In genomic region chr9:121593768-121594167, GRCm38 (mm10) we compare ENCODE assay signal across 16 mouse cellular contexts. TPM values are rescaled to one million over a fixed set of nuclear protein-coding genes. Genes with fewer than 3 reads are reported as not detected.
DNase-seq lines count a peak whose midpoint lies in the region; ATAC-seq and TF ChIP-seq lines count a peak whose summit lies in the region.
"Not testable (repeated sequence)": the region's sequence is repeated elsewhere in the genome, so short reads cannot be mapped to it uniquely, and the experiment has no call there.
"Had no signal": no experiment of that assay in that cellular context is flagged by ENCODE, and none has a peak within 500 bp of the region (broad histone marks: within the 10 kb centered on the region; RNA-seq: fewer than 3 reads in every experiment).

No protein-coding gene starts in this region.

- H3K79me2 ChIP-seq in macrophage (ENCODE audit: inconsistent target) = not testable (repeated sequence)

- H3K4me3 ChIP-seq in embryonic fibroblast, embryonic 13.5 days (ENCODE audit: insufficient read depth, low read length); kidney, adult 2 months (ENCODE audit: insufficient read depth, low read depth, low read length); kidney, embryonic 16.5 days (ENCODE audit: low read length); limb, embryonic 10.5 days; limb, embryonic 14.5 days (replicated peaks; ENCODE audit: low read length); macrophage (ENCODE audit: inconsistent target): not testable (repeated sequence)

- not testable (repeated sequence) for H3K9me3 ChIP-seq in kidney, embryonic 16.5 days (ENCODE audit: low read length); limb, embryonic 10.5 days (replicated peaks); limb, embryonic 14.5 days (ENCODE audit: control insufficient read depth, low read length)

- not testable (repeated sequence) for H3K4me2 ChIP-seq in kidney, embryonic 16.5 days (replicated peaks; ENCODE audit: low read depth, low read length); limb, embryonic 14.5 days (replicated peaks; ENCODE audit: low read depth, low read length, severe bottlenecking)

- 0 out of 2 replicates have a peak overlapping the region, but pooled peaks have one; percentile 1 for H3K27ac ChIP-seq in embryonic fibroblast, embryonic 13.5 days (ENCODE audit: insufficient read depth, low read length)
- not testable (repeated sequence) for H3K27ac ChIP-seq in kidney, adult 2 months (ENCODE audit: insufficient read depth, low read depth, low read length); kidney, embryonic 16.5 days (ENCODE audit: low read length)
- peak overlapping the region; percentile 47 for H3K27ac ChIP-seq in limb, embryonic 10.5 days
- H3K27ac ChIP-seq in limb, embryonic 14.5 days (replicated peaks; ENCODE audit: low read depth, low read length) = 0 out of 2 replicates have a peak overlapping the region, but pooled peaks have one; percentile 5
- 0 out of 2 replicates have a peak overlapping the region, but pooled peaks have one; percentile 91 for H3K27ac ChIP-seq in macrophage

- not testable (repeated sequence) for H3K27me3 ChIP-seq in kidney, adult 2 months (replicated peaks; ENCODE audit: control insufficient read depth, insufficient read depth, low read length); kidney, embryonic 16.5 days (ENCODE audit: insufficient read depth, low read length); limb, embryonic 10.5 days (ENCODE audit: low read depth, poor library complexity, severe bottlenecking); limb, embryonic 14.5 days (ENCODE audit: control insufficient read depth, insufficient read depth, low read length)

- 0 out of 2 replicates have a peak, but pooled peaks have one; percentile 14 for ATAC-seq in kidney, embryonic 16.5 days (ENCODE audit: low FRiP score, low TSS enrichment)
- ATAC-seq in limb, embryonic 14.5 days (ENCODE audit: low FRiP score, low read depth) = not testable (repeated sequence)

- not testable (repeated sequence) for TF ChIP-seq POLR2A in embryonic fibroblast, embryonic 13.5 days (IDR thresholded peaks at IDR 0.05; ENCODE audit: low read depth, low read length); kidney, adult 2 months (IDR thresholded peaks at IDR 0.05; ENCODE audit: low read depth, low read length); limb, embryonic 14.5 days (IDR thresholded peaks at IDR 0.05; ENCODE audit: borderline replicate concordance, extremely low read depth, insufficient read depth, insufficient read length)

- not testable (repeated sequence) for H3K9ac ChIP-seq in kidney, embryonic 16.5 days (replicated peaks; ENCODE audit: low read length); limb, embryonic 14.5 days (ENCODE audit: low read depth, low read length, severe bottlenecking)

- DNase-seq in kidney, adult 2 months = peak; percentile 18
- DNase-seq in limb, embryonic 10.5 days (ENCODE audit: low spot score); limb, embryonic 14.5 days (ENCODE audit: low spot score): not testable (repeated sequence)

- not testable (repeated sequence) for H3K36me3 ChIP-seq in kidney, adult 2 months (ENCODE audit: control insufficient read depth, insufficient read depth, low read length); kidney, embryonic 16.5 days (ENCODE audit: insufficient read depth, low read length); limb, embryonic 10.5 days; limb, embryonic 14.5 days (ENCODE audit: control insufficient read depth, insufficient read depth, low read length); macrophage (ENCODE audit: inconsistent target)

- H3K4me1 ChIP-seq in embryonic fibroblast, embryonic 13.5 days (ENCODE audit: control insufficient read depth, insufficient read depth, low read length); kidney, adult 2 months (ENCODE audit: control insufficient read depth, insufficient read depth, low read length); kidney, embryonic 16.5 days (ENCODE audit: insufficient read depth, low read length); limb, embryonic 10.5 days: not testable (repeated sequence)
- peaks cover 10% of the 10 kb centered on the region; the same call in 1 of the 2 replicates for H3K4me1 ChIP-seq in limb, embryonic 14.5 days (ENCODE audit: control insufficient read depth, insufficient read depth, low read length)

- not testable (repeated sequence) for TF ChIP-seq CTCF in embryonic fibroblast, embryonic 13.5 days (IDR thresholded peaks at IDR 0.05; ENCODE audit: borderline replicate concordance, insufficient read depth, low read length); kidney, adult 2 months (conservative IDR thresholded peaks at IDR 0.05; ENCODE audit: insufficient read depth, insufficient read length, low read depth, low read length)

- 74% methylated on average over 3 of the region's 3 CpGs for WGBS in kidney, adult 2 months
- 79% methylated on average over 3 of the region's 3 CpGs for WGBS in kidney, embryonic 16.5 days
- 74% methylated on average over 3 of the region's 3 CpGs for WGBS in limb, embryonic 10.5 days
- WGBS in limb, embryonic 14.5 days = 72% methylated on average over 3 of the region's 3 CpGs
- WGBS in macrophage (ENCODE audit: missing documents) = 93% methylated on average over 3 of the region's 3 CpGs

RNA-seq across cellular contexts. Expression of gene Lyzl4, which starts 48.1 kb away (rescaled TPM):
- not detected in 2 replicates for polyA plus RNA-seq in embryonic fibroblast, embryonic 13.5 days (2011; ENCODE audit: insufficient read length, low read depth, missing spikeins)
- 0.11 TPM in 1 of 2 replicates, not detected in the other for polyA plus RNA-seq in kidney, adult 2 months (2012; rRNA removed)
- 0.25 TPM in 1 of 2 replicates, not detected in the other for polyA plus RNA-seq in kidney, embryonic 16.5 days (2015; fragmentation: Nextera tagmentation; extraction: Ambion mirVana)
- polyA plus RNA-seq in limb, embryonic 10.5 days (2016; fragmentation: Nextera tagmentation; extraction: Ambion mirVana) = not detected in 2 replicates
- 0.17 and 0.21 TPM in 2 replicates for polyA plus RNA-seq in limb, embryonic 14.5 days (2012; rRNA removed)
- polyA plus RNA-seq in limb, embryonic 14.5 days (2014; fragmentation: Nextera tagmentation; extraction: Ambion mirVana) = 0.33 TPM in 1 of 2 replicates, not detected in the other
- 1 to 10 TPM in 15 of 26 experiments, not detected in 11; 1.1 to 8.5 (median 2.8) TPM for total RNA-seq in macrophage (2018; cell fraction: chromatin; rRNA removed)
- total RNA-seq in macrophage (2018; cell fraction: cytosol; rRNA removed) = 1 to 10 TPM in 14 of 26 experiments, under 1 TPM in 12; 0.58 to 6.1 (median 2.3) TPM
- total RNA-seq in macrophage (2018; cell fraction: nucleus; rRNA removed) = 10 to 100 TPM in 1 of 26 experiments, 1 to 10 TPM in 15, under 1 TPM in 6, not detected in 4; 0.48 to 22.1 (median 1.6) TPM
- 3.0 to 17.8 TPM (median 4.8 TPM) in 3 replicates for polyA plus RNA-seq in macrophage (2018)
- total RNA-seq: adrenal gland, adult 18-20 months; adrenal gland, postnatal 14 days; adrenal gland, postnatal 36 days; MEL had no signal
- polyA plus RNA-seq: C2C12; embryonic facial prominence, embryonic 10.5 days; erythroblast, embryonic 14.5 days; forebrain, embryonic 10.5 days; forebrain, embryonic 12.5 days; forebrain, embryonic 16.5 days had no signal

RNA-seq across cellular contexts. Expression of gene Vipr1, which starts 48.7 kb away (rescaled TPM):
- 0.14 TPM in 1 of 2 replicates, not detected in the other for polyA plus RNA-seq in embryonic fibroblast, embryonic 13.5 days (2011; ENCODE audit: insufficient read length, low read depth, missing spikeins)
- 2.0 and 5.4 TPM in 2 replicates for polyA plus RNA-seq in kidney, adult 2 months (2012; rRNA removed)
- 0.04 and 0.40 TPM in 2 replicates for polyA plus RNA-seq in kidney, embryonic 16.5 days (2015; fragmentation: Nextera tagmentation; extraction: Ambion mirVana)
- polyA plus RNA-seq in limb, embryonic 10.5 days (2016; fragmentation: Nextera tagmentation; extraction: Ambion mirVana) = 0.14 and 0.49 TPM in 2 replicates
- 0.42 and 0.47 TPM in 2 replicates for polyA plus RNA-seq in limb, embryonic 14.5 days (2012; rRNA removed)
- 0.45 and 0.48 TPM in 2 replicates for polyA plus RNA-seq in limb, embryonic 14.5 days (2014; fragmentation: Nextera tagmentation; extraction: Ambion mirVana)
- total RNA-seq in macrophage (2018; cell fraction: chromatin; rRNA removed) = 1 to 10 TPM in 13 of 26 experiments, under 1 TPM in 12, not detected in 1; 0.25 to 3.1 (median 1.0) TPM
- total RNA-seq in macrophage (2018; cell fraction: cytosol; rRNA removed) = 1 to 10 TPM in 10 of 26 experiments, under 1 TPM in 16; 0.19 to 1.9 (median 0.77) TPM
- total RNA-seq in macrophage (2018; cell fraction: nucleus; rRNA removed) = 1 to 10 TPM in 13 of 26 experiments, under 1 TPM in 13; 0.38 to 5.1 (median 1.0) TPM
- 0.27 to 2.1 TPM (median 1.1 TPM) in 3 replicates for polyA plus RNA-seq in macrophage (2018)
- total RNA-seq: MEL had no signal
- polyA plus RNA-seq: erythroblast, embryonic 14.5 days had no signal
